Mouse (Mus musculus) heart, postnatal 25 days (tissue): ENCODE results near the gene Zbtb41. TPM values are rescaled to one million over a fixed set of nuclear protein-coding genes. Genes with fewer than 3 reads are reported as not detected.
"Not testable (repeated sequence)": the region's sequence is repeated elsewhere in the genome, so short reads cannot be mapped to it uniquely, and the experiment has no call there.

Source experiments
- DNase-seq: peaks from one replicate; pipeline ENCODE4 v3.0.0; 2022; ENCODE audit warnings: low spot score
- intact Hi-C: fragments of 180-260 bp; cut with DNase I; formaldehyde crosslinking; loops from one replicate; pipeline ENCODE4 v1.15.1; 2025
- total RNA-seq, 2 experiments: library from RNA; stranded (reverse); gene quantifications; 2 replicates each; pipeline ENCODE4 v1.2.3; 2021

Zbtb41 gene
- total RNA-seq = 10 to 100 TPM; 21.5 to 23.1 TPM

DNA sequence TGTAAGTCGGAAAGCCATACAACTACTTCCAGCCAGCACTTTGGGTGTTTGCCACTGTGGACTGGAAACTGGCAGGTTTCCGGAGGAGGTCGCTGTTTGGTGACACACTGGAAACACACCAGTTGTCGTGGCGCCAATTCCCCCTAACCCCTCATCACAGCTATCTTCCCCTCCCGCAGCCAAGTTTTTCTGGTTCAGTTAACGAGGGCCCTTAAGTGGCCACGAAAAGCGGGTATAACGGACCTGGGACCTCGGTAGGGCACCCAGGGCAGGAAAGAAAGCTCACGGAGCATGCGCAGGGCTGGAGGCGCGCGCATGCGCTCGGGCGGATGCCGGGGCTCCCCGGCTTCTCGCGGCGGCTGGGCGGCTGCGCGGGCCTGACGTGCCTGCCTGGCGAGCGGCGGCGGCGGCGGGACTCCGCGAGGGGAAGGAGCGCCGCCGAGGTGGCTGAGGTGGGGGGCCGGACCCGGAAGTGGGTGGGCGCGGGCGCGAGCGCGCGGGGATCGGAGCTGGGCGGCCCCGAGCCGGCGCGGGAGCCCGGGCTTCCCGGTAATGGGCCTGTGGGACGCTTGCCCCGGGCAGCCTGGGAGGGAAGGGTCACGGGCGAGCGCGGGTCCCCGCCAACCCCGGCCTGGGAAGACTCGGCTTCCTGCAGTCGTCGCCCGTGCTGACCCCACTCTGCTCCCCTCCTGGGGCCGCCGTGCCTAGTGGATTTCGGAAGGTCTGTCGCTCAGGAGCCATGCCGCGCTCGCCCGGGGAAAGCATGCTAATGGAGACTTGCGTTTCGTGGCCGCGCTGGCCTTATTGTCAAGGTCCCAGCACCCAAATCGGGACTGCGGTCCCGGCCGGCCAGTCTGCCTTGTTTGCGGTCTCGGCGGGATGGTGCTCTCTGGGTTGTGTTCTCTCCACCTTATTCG is at the start of gene Zbtb41:
Zbtb41 (plus strand) TSS at position 414 of the 917 bp plus-strand sequence.
- intact Hi-C loops = loop anchor here (2.0 kb wide), 1 partner anchor 33 kb away; the partner anchor contains the start of gene Aspm
- peak; percentile 86 for DNase-seq

DNA sequence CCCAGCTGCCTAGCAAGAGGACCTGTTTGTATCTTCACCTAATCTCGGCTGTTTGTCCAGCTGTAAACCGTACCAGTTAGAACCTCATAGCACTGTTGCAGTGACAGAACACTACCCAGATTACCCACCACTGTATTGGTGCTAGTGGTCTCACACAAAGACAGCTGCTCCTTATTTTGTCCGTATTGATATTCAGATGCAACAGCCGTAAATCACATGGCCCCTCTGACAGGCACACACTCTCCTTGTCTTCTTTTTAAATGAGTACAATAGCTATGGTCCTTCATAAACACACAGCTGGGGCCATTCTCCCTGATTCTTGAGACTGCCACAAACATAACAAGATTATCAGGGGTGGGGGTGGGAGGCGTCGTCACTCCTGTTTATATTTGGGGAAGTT is 46.2 kb upstream of the Zbtb41 start:
- intact Hi-C loops = no loop called here
- no peak for DNase-seq

DNA sequence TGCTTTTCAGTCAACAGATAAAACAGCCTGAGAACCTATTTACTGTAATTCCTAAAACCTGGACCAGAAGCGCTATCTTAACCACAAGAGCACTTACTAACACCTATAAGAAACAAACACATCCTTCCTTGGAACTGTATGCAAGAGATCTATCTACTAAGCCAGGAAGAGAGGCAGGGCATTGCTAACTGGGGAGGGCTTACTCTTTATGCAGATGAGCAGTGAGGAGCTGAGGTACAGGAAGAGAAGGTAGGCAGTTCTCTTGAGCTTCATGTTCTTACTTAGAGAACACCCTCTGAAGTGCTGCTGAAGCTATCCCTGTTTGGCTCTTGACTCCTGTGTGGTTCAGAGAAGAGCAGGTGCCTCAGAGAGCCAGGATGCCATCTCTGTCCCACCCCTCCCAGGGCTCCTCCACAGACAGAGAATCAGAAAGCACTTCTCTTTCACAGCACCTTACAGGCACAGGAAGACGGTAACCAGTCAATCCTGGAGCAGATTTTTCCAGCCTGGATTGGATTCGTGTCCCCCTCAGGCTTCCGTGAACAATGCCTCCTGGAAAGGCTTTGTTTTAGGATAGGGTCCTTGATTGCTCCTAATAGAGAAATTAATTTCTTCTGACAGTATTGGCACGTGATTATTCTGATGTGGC is 45.3 kb upstream of the Zbtb41 start, which contains the start of gene Crb1:
Crb1 (minus strand) TSS at position 463 of the 649 bp plus-strand sequence.
- intact Hi-C loops = no loop called here
- no peak for DNase-seq

DNA sequence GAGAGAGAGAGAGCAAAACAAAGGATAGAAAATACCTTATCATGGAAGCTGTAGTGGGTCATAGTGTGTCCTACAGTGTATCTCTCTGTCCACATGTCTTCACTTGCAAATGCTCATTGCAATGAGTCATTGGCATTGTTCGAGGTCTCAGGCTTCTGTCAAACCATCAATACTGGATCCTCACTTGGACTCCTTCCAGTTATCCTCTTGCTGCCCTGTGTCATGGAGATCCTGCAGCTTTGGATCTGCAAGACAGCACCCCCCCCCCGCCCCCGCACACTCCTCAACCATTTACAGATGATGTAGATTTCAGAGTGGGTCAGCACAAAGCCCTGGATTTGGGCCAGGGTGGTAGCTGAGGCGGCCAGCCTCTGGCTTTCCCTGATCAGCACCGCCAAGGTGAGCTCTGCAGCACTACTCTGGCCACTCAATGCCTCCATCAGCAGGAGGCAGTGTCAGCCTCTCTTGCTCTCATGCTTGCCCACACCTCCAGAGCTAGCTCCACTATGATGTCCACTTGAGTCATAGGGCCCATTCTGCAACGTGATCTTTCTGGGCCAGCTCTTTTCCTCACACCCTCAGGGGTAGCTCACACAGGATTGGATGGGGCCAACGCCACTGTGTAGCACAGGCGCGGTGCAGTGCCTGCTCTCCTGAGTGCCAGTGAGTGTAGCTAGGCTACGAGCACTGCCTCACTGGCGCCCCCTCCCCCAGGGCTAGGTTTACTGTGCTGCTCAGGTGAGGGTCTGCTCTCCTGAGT is 43.0 kb upstream of the Zbtb41 start:
- intact Hi-C loops = no loop called here
- DNase-seq = no peak

DNA sequence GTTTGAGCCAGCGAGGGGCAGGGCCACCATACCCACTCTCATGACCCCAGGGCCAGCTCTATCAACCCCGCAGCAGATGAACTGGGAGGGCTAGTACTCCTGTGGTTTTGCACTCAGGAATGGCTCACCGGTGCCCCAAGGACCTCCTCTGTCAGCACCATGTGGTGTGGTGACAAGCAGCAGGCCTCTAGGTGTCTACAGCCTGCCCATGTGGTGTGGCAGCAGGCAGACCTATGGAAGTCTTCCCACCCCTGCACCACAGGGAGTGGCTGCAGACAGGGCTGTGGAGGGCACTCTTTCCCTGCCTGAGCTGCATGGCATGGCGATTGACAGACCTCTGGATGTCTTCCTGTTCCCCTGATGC is 42.5 kb upstream of the Zbtb41 start:
- intact Hi-C loops = no loop called here
- DNase-seq = no peak

DNA sequence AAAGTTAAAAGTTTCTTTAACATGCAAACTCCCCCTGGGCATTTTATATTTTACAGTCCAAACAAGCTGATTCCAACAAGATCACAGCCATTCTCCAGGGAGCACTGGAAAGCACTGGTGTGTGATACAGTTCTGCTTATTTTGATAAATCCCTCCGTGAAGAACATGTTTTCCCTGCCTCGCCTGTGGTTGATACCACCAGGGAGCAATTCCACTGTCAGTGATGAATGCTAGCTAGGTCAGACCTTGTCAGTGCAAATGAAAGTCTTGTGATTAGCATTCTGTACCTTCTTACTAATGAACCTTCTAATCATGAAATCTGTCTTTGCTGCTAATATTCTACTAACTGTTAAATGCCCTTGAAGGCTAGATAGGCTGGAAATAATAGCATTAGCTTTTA is 30.3 kb upstream of the Zbtb41 start:
- intact Hi-C loops = no loop called here
- DNase-seq = no peak

DNA sequence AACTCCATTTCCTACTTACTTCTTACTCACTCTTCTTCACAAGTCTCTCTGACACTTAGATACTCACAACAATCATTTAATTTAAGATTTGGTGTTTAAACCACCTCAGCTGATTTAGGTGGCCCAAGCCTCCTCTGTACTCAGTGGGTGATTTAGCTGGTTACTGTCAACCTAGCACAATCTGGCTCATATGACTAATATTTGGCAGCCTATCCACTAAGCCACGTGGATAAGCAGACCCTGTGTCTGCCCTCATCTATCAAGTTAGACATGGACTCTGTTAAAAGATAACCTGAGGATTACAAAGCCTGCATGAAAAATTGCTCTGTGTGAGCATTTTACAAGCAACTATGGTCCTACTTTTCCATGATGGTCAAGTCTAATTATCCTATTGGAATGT is 25.5 kb upstream of the Zbtb41 start:
- DNase-seq = no peak
- intact Hi-C loops = no loop called here

DNA sequence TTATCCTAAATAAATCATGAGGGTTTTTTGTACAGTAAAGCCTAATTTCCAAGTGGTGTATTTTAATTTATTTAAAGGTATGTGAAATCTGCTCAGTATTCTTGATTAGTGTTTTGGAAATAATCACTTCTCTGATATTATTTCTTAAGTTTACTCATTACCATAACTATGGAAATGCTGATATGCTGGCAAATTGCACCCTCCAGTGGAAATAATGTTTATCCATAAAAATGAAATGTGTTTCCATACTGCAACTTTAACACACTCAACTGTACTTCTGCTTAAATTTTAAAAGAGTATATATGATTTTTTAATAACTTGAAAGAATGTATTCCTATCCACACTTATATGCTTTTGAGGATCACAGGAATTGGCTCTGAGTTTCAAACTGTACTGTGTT is 16.3 kb upstream of the Zbtb41 start:
- no peak for DNase-seq
- intact Hi-C loops = no loop called here

DNA sequence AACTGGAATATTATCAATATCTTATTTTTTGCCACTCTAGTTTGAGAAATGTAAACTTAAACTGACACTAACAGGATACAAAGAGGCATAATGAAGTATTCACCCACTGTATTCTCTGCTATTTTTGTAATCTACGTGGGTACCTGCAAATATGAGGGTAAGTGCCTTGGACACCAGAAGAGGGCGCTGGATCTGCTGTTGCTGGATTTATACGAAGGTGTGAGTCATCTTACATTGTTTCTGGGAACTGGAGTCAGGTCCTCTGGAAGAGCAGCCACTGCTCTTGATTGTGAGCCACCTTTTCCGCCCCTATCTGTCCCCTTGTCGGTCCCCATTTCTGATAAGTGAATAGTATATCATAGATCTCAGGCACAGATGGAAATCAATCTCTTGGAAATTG is 14.4 kb upstream of the Zbtb41 start:
- intact Hi-C loops = no loop called here
- no peak for DNase-seq

DNA sequence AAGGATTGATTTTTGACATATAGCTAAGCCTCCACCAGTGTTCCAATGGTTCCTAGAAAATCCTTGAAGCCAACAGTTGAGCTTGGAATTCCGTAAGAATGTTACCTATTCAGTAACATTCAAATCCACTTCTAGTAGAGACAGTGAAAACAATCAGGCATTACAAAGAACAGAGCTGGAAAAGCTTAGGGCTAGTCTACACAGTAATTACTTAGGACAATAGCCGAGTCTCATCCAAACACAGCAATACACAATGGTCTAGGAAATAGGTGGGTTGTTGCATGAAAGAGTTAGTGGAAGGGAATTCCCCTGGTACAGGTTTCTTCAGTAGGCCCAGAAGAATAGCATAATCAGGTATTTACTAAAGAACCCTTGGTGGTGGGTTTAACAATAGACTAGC is 9.7 kb upstream of the Zbtb41 start:
- DNase-seq, intact Hi-C loops: not testable (repeated sequence)

DNA sequence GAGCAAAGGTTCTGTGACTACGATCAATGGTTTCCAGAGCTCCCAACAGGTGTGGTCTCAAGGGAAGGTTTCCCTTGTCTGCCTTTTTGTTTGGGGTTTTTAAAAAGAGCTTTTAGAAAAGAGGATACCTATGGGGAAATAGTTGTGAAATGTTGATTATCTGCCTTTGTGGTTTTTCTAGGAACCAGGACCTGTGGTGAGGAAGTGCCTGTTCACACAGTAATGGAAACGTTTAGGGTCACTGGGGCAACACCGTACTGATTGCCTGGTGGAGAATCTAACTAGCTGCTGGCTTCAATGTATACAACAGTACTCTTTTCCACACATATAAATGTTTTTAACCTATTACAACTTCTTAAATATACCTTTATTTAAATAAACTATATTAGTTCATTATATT is 8.6 kb upstream of the Zbtb41 start:
- intact Hi-C loops = no loop called here
- DNase-seq = no peak

DNA sequence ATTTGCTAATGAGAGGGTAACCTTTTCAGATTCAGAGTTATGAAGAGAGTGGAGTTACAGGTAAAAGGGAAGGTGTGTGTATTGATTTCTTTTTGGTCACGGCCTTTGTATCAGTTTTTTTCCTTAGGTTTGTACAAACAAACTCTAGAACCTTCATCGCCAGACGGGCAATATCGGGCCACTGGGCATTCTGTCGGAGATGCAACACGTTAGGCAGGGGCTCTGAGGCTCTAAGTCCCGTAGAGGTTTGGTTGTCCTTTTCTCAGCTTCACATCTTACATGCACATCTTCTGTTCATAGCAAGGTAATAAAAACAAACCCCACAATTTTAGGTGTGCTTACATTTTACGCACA is 590 bp upstream of the Zbtb41 start:
- no peak for DNase-seq
- intact Hi-C loops = loop anchor here (2.0 kb wide), 1 partner anchor 33 kb away; the partner anchor contains the start of gene Aspm

DNA sequence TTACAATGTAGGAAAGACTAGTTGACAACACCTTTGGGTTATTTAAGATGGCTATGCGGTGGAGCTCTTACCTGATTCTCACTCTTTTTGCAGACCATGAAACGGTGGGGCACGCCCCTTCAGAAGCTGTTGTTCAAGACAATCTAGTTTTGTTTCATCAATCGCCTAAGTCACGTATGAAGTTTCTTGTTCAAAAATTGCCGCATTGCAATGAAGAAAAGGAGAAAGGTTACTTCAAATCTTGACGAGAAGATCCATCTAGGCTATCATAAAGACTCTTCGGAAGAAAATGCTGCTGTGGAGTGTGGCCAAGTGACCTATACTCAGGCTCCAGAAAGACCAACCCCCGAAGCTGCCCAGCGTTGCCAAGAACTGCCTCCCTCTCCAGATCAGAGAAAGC is 853 bp downstream of the Zbtb41 start:
- intact Hi-C loops = no loop called here
- DNase-seq = no peak

DNA sequence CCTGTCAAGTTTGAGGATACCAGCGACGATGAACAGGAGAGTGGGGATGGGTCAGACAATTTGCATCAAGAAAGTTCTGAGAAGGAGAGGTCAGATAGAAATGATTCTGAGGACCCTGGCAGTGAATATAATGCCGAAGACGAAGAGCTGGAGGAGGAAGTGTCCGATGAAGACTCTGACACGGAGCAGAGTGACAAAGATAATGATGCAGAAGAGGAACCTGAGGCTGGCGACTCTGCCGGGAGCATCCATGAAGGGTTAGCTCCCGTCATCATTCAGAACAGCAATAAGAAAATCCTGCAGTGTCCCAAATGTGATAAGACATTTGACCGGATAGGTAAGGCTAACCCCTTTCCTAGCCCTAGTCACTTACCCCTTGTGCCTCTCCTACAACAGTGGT is 1.8 kb downstream of the Zbtb41 start:
- intact Hi-C loops = no loop called here
- DNase-seq = no peak

DNA sequence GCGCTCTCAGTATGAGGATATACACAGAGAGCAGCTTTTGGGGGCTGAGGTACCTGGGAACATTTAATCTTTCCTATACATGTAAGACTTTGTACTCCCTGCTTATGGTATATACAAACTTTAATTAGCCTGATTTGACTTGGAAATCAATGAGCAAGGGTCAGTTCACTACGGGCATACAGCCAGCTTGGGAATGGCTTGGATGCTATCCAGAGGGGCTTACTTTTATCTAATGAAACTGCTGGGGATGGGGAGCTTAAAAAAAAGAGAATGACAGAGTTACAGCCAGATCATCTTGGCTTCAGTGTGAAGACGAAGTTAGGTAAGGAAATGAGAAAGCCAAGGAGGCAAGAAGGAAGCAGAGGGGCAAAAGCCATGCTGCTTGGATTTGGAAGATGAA is 2.9 kb downstream of the Zbtb41 start:
- DNase-seq = no peak
- intact Hi-C loops = no loop called here

DNA sequence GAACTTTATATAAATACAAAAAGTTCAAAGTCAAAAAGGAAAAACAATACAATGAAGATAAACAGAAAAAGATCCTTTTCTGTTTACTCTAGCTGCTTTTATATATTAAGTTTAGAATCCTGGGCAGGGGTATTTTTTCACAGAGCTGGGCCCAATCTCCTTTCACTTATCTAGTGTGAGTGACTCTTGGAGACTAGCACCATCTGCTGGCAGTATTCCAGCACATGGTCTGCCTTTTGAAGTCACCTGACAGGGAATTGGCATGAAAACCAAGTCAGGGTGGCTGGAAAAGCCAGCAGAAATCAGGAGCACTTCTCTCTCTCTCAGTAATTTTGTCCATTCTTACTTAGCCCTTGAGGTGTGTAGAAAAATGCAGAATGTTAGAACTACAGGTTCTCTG is 16.3 kb downstream of the Zbtb41 start:
- intact Hi-C loops = no loop called here
- DNase-seq = no peak

DNA sequence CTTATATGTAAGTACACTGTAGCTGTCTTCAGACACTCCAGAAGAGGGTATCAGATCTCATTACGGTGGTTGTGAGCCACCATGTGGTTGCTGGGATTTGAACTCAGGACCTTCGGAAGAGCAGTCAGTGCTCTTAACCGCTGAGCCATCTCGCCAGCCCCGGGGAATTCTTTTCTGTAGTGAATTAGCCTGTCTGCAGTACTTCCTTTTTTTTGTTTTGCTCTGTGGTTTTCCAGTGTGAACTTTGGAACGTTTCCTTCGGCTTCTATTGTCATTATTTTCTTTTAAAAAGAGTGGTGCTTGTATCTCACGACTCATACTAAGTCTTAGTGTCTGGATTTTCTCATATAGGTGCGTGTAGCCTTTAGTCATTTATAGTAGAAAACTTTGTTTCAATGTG is 21.0 kb downstream of the Zbtb41 start:
- DNase-seq, intact Hi-C loops: not testable (repeated sequence)

DNA sequence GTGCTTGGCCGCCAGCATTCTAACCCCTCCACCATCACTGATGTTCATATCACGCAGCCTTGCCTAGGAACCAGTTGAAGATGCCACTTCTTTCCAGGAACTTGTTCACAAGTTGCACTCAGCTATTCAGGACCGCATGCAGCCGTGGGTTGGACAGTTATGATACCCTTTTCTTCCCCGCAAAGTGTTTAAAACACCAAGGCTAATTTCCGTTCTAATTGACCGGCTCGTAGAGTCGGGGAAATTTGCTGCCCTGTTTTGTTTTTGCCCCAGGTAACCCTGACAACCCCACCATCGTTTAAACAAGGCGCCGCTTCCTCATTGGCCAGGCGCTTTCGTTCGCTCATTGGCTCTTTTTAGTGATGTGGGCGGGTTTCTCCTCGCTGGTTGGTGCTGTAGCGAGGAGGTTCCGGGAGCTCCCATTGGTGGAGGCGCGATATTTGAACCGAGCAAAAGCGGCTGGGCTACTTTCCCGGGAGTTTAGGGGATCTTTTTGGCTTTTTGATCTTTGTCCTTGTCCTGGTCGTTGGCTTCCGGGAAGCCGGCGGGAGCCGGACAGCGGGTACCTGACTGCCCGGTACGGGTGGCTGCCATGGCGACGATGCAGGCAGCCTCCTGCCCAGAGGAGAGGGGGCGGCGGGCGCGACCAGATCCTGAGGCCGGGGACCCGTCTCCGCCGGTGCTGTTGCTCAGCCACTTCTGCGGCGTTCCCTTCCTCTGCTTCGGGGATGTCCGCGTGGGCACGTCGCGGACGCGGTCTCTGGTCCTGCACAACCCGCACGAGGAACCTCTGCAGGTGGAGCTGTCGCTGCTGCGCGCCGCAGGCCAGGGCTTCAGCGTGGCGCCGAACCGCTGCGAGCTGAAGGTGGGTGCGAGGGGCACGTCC is 32.5 kb downstream of the Zbtb41 start, which contains the start of gene Aspm:
Aspm (plus strand) TSS at position 433 of the 886 bp plus-strand sequence.
- intact Hi-C loops = loop anchor here (2.0 kb wide), 1 partner anchor 34 kb away; no protein-coding TSS in a partner anchor
- peak; percentile 83 for DNase-seq

DNA sequence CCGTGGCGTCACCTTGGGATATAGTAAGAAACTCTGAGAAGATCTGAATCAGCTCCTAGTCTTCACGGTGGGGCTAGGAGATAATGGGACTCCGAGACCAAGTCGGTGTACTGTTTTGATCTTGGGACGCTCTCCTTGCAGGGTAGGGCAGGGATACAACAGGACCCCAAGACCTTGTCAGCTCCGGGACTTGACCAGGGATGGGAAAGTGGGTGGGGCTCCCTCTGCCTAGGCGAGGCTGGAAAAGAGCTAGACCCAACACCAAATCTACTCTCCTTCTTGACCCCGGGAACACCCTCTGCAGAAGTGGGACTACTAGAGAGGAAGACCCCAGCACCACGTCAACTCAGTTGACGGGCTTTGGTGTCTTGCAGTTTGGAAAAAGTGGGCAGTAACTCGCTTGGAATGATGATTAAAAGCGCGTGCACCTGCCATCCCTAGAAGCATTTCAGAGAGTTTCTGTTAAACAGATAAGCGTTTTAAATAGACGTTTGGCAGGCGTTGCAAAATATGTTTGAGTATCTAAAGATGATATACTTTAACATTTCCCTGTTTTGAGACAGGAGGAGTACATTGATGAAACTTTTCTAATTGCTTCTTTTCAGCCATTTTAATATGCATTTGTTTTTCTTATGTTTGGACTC is 33.3 kb downstream of the Zbtb41 start:
- no peak for DNase-seq
- intact Hi-C loops = loop anchor here (2.0 kb wide), 1 partner anchor 35 kb away; no protein-coding TSS in a partner anchor
